Mouse (Mus musculus) lung, adult 2 months (tissue): Measurements from ENCODE around the gene Tfrc. TPM values are rescaled to one million over a fixed set of nuclear protein-coding genes. Genes with fewer than 3 reads are reported as not detected.
A peak's percentile ranks its signal among the peaks of the same experiment; 100 is the strongest.

Experiments used
- DNase-seq: peaks from one replicate; pipeline ENCODE4 v3.0.0; 2022
- H3K4me1 ChIP-seq: fragments of 200-500 bp; 2 replicates; pipeline ENCODE4 v1.6.1; 2011; ENCODE audit warnings: low read length; ENCODE audit not compliant: control insufficient read depth, insufficient read depth
- H3K4me3 ChIP-seq: fragments of 200-500 bp; replicated peaks from 2 replicates; pipeline ENCODE3; 2011; ENCODE audit warnings: low read depth, mild to moderate bottlenecking, control low read depth, low read length; ENCODE audit errors: extremely low read depth
- CTCF ChIP-seq: fragments of 200-500 bp; IDR thresholded peaks from 2 replicates; pipeline ENCODE4 v1.5.1; 2011; ENCODE audit warnings: mild to moderate bottlenecking, low read length, control low read depth; ENCODE audit not compliant: insufficient read depth
- POLR2A ChIP-seq: fragments of 200-500 bp; IDR thresholded peaks from 2 replicates; pipeline ENCODE4 v1.6.1; 2011; ENCODE audit warnings: low read depth, mild to moderate bottlenecking, control low read depth, low read length, borderline replicate concordance; ENCODE audit errors: extremely low read depth
- WGBS: fragments of 180-500 bp; shearing (Covaris S2); methylation state at CpG from one replicate; pipeline ENCODE4 v1.1.7; 2018; 5-methylcytosine and 5-hydroxymethylcytosine counted together
- polyA plus RNA-seq: library from polyadenylated mRNA; depleted of rRNA; stranded (reverse); fragments of >200 nt; gene quantifications from 2 replicates; pipeline ENCODE4 v1.2.3, GENCODE M21; 2012; rRNA removed

Tfrc gene
- polyA plus RNA-seq: 7.5 and 12.8 TPM in 2 replicates

GRCm38 (mm10) chr16:32608712-32609400, at the start of gene Tfrc:
Gene Tfrc, plus strand, starts transcription at chr16:32608920.
- under 1% methylated on average over 73 of the region's 73 CpGs for WGBS
- TF ChIP-seq POLR2A: peak; percentile 98
- no peak for TF ChIP-seq CTCF
- DNase-seq: peak; percentile 93
- Histone ChIP-seq H3K4me1 (no peaks in the 10 kb centered on the region), H3K4me3 (peak within 1 kb of the TSS; percentile 94)

- WGBS: 78% methylated on average over 4 of the region's 4 CpGs
- Histone ChIP-seq H3K4me1 (no peaks in the 10 kb centered on the region), H3K4me3 (no peak overlapping the region)
- TF ChIP-seq POLR2A (no peak), CTCF (no peak)
- no peak for DNase-seq
Observed at GRCm38 (mm10) chr16:32559493-32559892, 49.2 kb upstream of the Tfrc start.

GRCm38 (mm10) chr16:32563056-32563793, 45.5 kb upstream of the Tfrc start:
- no peak for DNase-seq
- 63% methylated on average over 5 of the region's 5 CpGs for WGBS
- H3K4me3 ChIP-seq: no peak overlapping the region

GRCm38 (mm10) chr16:32567282-32567681, 41.4 kb upstream of the Tfrc start:
- TF ChIP-seq POLR2A: no peak
- TF ChIP-seq CTCF: no peak
- Histone ChIP-seq H3K4me1 (no peaks in the 10 kb centered on the region), H3K4me3 (no peak overlapping the region)
- DNase-seq: no peak
- 36% methylated on average over 4 of the region's 4 CpGs for WGBS

More at GRCm38 (mm10) chr16:32563056-32563793, 45.5 kb upstream of the Tfrc start:
- no peaks in the 10 kb centered on the region for H3K4me1 ChIP-seq
- TF ChIP-seq POLR2A (no peak), CTCF (no peak)

- DNase-seq: no peak
- no peak overlapping the region for H3K4me3 ChIP-seq
- WGBS: 48% methylated on average over 6 of the region's 6 CpGs
Observed at GRCm38 (mm10) chr16:32568401-32568800, 40.3 kb upstream of the Tfrc start.

GRCm38 (mm10) chr16:32570042-32570441, 38.7 kb upstream of the Tfrc start:
- WGBS: 69% methylated on average over 3 of the region's 3 CpGs
- DNase-seq: no peak
- Histone ChIP-seq H3K4me1 (no peaks in the 10 kb centered on the region), H3K4me3 (no peak overlapping the region)
- TF ChIP-seq CTCF: no peak
- TF ChIP-seq POLR2A: no peak

More at GRCm38 (mm10) chr16:32568401-32568800, 40.3 kb upstream of the Tfrc start:
- H3K4me1 ChIP-seq: no peaks in the 10 kb centered on the region
- TF ChIP-seq CTCF: no peak
- no peak for TF ChIP-seq POLR2A

- TF ChIP-seq POLR2A (no peak), CTCF (no peak)
- WGBS: 63% methylated on average over 4 of the region's 4 CpGs
- no peak overlapping the region for H3K4me3 ChIP-seq
- DNase-seq: no peak
- no peaks in the 10 kb centered on the region for H3K4me1 ChIP-seq
Observed at GRCm38 (mm10) chr16:32572528-32572927, 36.2 kb upstream of the Tfrc start.

- H3K4me1 ChIP-seq: no peaks in the 10 kb centered on the region
- TF ChIP-seq CTCF (no peak), POLR2A (no peak)
- WGBS: 77% methylated on average over 4 of the region's 4 CpGs
- no peak overlapping the region for H3K4me3 ChIP-seq
- DNase-seq: no peak
Observed at GRCm38 (mm10) chr16:32586482-32586881, 22.2 kb upstream of the Tfrc start.

GRCm38 (mm10) chr16:32588568-32588967, 20.2 kb upstream of the Tfrc start:
- H3K4me3 ChIP-seq: no peak overlapping the region
- no peak for DNase-seq
- TF ChIP-seq CTCF: no peak
- TF ChIP-seq POLR2A: no peak
- H3K4me1 ChIP-seq: no peaks in the 10 kb centered on the region
- 82% methylated on average over 3 of the region's 3 CpGs for WGBS
